Mouse (Mus musculus): ENCODE measurements at regions not wholly inside any gene's neighbourhood (a gene's known extent, or its start where the extent isn't known, plus 50 kb on each side); places are given as distances from the start of the nearest gene placed in this dataset.

DNA sequence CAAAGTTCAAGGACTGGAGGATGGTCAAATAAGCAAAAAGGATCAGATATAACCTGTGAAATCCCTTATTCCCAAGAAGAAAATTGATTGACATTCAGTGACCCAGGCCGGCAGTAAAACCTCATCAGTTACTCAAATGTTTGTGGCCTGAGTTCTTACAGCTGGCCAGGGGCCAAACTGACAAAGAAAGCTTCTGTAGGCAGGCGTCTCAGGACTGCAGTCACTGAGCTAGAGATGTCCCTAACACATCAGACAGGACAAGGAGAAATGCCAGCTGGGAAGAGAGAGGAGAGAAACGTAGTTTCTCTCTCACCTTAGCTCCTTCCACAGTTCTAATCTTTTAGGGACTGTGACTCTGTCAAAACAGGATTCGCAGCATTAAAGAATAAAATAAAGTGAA lies 229.9 kb upstream of the Sema3d start:
- Histone ChIP-seq H3K36me3 (ENCODE audit: control insufficient read depth, insufficient read depth, low read length, poor library complexity, severe bottlenecking) (no peaks in the 10 kb centered on the region), H3K27me3 (ENCODE audit: control insufficient read depth, insufficient read depth, low read length, poor library complexity, severe bottlenecking) (no peaks in the 10 kb centered on the region)
- no peak for DNase-seq (ENCODE audit: low read depth, low spot score)

DNA sequence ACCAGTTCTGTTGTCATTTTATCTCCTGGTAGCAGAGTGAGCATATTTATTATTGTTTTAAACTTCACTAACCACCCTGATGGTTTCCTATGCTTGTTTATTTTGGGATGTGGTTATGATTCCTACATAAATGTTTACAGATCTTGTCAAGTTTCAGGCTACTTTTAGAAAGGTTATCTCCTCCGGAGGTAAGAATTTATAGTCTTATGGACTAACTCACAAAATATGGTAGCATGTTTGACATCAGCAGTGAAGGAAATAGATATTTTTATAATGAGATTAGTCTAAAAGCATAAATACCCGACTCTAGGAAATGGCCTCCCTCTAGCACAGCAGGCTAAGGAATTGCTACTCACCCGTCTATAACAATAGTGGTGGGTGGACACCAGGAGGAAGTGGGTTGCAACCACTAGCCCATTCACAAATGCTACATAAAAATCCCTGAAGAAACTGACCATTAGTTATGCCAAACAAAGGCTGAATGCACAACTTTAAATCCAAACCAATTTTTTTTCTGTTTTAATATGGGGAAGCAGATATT lies 228.6 kb upstream of the Sema3d start:
- no peak for DNase-seq (ENCODE audit: low read depth, low spot score)
- no peaks in the 10 kb centered on the region for H3K27me3 ChIP-seq (ENCODE audit: control insufficient read depth, insufficient read depth, low read length, poor library complexity, severe bottlenecking)
- no peaks in the 10 kb centered on the region for H3K36me3 ChIP-seq (ENCODE audit: control insufficient read depth, insufficient read depth, low read length, poor library complexity, severe bottlenecking)

DNA sequence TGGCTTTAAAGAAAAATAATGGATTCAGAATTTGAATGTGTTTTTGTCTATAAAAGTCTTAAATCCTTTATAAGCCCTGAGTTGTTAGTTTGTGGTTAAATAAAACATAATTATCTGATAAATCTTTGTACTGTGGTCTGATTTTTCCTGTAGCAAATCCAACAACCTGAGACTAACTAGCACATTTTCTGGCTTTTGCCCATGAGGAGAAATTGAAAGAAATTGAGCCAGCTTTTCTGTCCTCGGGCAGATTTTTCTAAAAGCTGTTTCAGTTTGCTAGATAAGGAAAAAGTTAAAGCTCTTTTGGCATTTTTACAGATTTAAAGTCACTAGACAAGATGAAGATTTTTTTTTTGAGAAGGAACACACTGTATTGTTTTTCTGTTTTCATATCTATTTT lies 191.5 kb upstream of the Sema3d start:
- DNase-seq (ENCODE audit: low read depth, low spot score): no peak
- H3K36me3 ChIP-seq (ENCODE audit: control insufficient read depth, insufficient read depth, low read length, poor library complexity, severe bottlenecking): no peaks in the 10 kb centered on the region
- no peaks in the 10 kb centered on the region for H3K27me3 ChIP-seq (ENCODE audit: control insufficient read depth, insufficient read depth, low read length, poor library complexity, severe bottlenecking)

DNA sequence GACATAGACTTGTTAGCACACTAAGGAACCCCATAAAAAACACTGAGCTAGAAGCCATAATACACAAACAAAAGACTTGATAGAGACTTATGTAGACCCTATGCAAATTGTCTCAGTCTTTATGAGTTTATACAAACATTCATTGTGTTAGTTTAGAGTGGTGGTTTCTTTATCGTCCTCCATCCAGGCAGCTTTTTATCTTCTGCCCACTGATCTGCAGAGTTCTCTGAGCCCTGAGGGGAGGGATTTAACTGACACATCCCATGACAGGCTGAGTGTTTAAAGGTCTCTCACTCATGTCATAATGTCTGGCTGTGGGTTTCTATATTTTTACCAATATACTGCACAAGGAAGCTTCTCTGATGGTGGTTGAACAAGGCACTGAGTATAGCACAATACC lies 175.7 kb upstream of the Sema3d start:
- H3K36me3 ChIP-seq (ENCODE audit: control insufficient read depth, insufficient read depth, low read length, poor library complexity, severe bottlenecking): no peaks in the 10 kb centered on the region
- no peak for DNase-seq (ENCODE audit: low read depth, low spot score)
- no peaks in the 10 kb centered on the region for H3K27me3 ChIP-seq (ENCODE audit: control insufficient read depth, insufficient read depth, low read length, poor library complexity, severe bottlenecking)

DNA sequence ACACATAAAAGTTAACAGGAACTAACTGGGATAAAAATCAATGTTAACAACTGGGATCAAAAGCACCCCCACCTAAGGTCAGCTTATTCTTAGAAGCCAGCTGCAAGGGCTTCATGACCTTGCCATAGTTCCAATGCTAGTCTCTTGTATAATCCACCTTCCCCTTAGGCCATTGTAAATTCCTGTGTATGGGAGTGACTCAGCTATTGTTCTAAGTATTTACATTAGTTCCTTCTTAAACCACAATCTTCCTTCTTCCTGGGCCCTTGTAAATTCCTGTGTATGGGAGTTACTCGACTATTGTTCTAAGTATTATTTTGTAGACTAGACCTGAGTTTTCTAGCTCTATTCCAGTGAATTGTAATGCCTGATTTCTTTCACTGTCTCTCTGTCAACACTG lies 173.6 kb upstream of the Sema3d start:
- Histone ChIP-seq H3K36me3 (ENCODE audit: control insufficient read depth, insufficient read depth, low read length, poor library complexity, severe bottlenecking) (no peaks in the 10 kb centered on the region), H3K27me3 (ENCODE audit: control insufficient read depth, insufficient read depth, low read length, poor library complexity, severe bottlenecking) (no peaks in the 10 kb centered on the region)
- DNase-seq (ENCODE audit: low read depth, low spot score): no peak

DNA sequence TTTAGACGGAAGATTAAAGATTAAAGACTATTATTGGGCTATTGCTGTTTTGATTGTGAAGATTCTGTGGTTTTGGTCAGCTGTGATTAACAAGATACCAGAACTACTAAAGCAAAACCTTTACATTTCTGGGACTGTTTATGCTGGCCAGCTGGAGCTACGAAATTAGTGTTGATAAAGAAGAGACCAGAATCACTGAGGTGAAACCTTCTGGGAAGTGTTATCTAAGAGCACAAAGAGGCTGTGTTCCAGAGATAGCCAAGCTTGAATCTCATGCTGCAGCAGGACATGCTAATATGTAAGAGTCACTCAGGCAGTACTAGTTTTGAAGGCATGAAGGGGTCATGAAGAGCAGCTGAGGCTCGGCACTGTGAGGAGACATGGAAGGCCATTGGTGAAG lies 169.7 kb upstream of the Sema3d start:
- DNase-seq (ENCODE audit: low read depth, low spot score): no peak
- Histone ChIP-seq H3K27me3 (ENCODE audit: control insufficient read depth, insufficient read depth, low read length, poor library complexity, severe bottlenecking) (no peaks in the 10 kb centered on the region), H3K36me3 (ENCODE audit: control insufficient read depth, insufficient read depth, low read length, poor library complexity, severe bottlenecking) (no peaks in the 10 kb centered on the region)

DNA sequence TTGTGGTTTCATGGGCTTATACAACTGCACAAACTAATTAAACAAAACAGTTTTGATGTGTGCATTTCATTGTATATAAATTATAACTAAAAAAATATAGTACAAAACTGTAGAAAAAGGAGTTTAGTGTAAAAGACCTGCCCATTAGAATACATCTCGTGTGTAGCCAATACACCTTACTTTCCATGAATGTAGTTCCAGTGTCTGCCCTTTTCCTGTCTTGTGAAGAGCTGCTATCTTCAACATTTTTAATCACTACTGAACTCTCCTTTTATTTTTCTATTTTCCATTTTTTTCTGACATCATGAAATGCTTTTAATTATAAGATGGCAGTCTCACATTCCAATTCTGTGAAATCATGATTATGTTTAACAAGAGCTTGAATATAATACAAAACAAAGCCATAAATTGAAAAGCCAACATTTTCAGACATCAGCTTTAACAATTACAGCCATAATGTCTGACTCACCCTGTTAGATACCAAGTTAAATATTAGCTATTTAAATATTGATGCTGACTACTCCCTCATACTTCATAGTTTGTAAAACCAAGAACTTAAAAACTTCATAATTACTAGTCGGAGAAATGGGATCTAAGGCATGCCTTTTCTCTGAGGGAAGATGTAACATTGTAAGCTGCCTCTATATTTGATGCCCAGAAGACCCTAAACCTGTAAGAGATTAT lies 163.6 kb upstream of the Sema3d start:
- Histone ChIP-seq H3K36me3 (ENCODE audit: control insufficient read depth, insufficient read depth, low read length, poor library complexity, severe bottlenecking) (no peaks in the 10 kb centered on the region), H3K27me3 (ENCODE audit: control insufficient read depth, insufficient read depth, low read length, poor library complexity, severe bottlenecking) (no peaks in the 10 kb centered on the region)
- no peak for DNase-seq (ENCODE audit: low read depth, low spot score)

DNA sequence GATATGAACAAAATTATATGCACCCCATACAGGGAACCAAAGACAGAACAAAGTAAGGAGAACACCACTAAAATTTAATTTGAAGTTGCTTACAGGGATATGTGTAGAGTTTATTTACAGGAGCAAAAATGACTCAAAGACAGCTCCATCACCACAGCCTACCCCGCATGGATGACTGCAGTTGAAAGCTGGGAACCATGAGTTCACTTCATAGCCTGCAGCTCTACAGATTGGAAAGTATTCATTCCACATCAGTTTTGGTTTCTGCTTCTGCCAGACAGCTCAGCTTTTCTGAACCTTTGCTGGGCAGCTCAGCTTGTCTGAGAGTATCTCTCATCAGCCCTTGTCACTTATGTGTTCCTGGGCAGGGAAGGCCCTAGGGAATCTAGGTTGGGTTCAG lies 160.6 kb upstream of the Sema3d start:
- Histone ChIP-seq H3K36me3 (ENCODE audit: control insufficient read depth, insufficient read depth, low read length, poor library complexity, severe bottlenecking) (no peaks in the 10 kb centered on the region), H3K27me3 (ENCODE audit: control insufficient read depth, insufficient read depth, low read length, poor library complexity, severe bottlenecking) (no peaks in the 10 kb centered on the region)
- DNase-seq (ENCODE audit: low read depth, low spot score): no peak

DNA sequence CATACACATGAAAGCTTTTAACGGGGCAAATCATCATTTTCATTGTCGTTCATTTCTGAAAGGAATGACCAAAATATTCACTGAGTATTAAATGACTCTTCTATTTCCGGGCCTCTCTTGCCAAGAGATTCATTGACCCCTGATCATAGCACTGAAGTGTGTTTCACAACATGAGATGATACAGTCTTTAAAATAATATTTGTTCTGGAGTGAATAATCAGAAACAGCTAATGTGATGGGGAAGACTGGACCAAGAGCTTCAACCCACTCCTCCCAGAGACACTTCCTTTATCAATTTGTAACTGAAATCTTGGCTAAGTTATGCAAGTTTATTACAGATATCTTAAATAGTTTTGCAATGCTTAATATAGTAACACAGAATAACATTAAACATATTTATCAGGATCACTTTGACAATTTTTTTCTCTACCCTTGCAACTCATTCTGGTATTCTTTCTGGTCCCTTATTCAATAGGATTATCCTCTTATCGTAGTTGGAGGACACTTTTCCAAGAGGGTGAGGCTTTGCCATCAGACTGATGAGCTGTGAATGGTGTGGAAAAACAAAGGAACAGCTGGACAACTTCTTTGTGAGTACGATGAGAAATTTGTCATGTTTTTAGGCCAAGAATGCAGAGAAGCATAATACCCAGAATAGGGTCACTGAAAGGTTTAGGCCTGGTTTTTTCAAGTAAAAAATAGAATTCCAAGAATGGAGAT lies 149.6 kb upstream of the Sema3d start:
- no peak for DNase-seq (ENCODE audit: low read depth, low spot score)
- Histone ChIP-seq H3K27me3 (ENCODE audit: control insufficient read depth, insufficient read depth, low read length, poor library complexity, severe bottlenecking) (no peaks in the 10 kb centered on the region), H3K36me3 (ENCODE audit: control insufficient read depth, insufficient read depth, low read length, poor library complexity, severe bottlenecking) (no peaks in the 10 kb centered on the region)

DNA sequence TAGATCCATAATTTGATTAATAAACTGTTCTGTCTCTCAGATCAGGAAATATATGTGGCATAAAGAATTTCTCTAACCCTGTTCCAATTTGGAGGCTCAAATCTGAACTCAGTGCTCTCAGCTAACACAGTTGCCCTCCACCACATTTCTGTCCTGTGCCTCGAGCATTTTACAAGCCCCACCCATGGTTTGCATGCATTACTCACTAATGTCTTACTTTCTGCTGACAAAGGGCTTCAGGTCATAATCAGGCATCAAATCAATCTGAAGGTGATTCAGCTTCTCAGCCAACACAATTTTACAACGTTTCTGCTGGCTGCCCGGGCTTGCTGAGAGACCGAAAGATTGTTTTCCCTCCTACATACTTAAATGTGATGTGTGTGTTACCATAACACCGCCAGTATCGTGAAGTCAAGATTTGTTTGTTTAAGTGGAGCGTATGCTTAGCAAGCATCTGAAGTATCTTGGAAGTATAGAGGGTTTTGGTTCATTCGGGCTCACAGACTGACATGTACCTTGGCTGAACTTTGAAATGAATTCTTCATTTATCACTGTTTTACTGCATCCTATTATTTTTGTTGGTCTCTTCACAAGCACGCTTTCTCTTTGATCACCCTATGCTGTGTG lies 139.9 kb upstream of the Sema3d start:
- Histone ChIP-seq H3K36me3 (ENCODE audit: control insufficient read depth, insufficient read depth, low read length, poor library complexity, severe bottlenecking) (no peaks in the 10 kb centered on the region), H3K27me3 (ENCODE audit: control insufficient read depth, insufficient read depth, low read length, poor library complexity, severe bottlenecking) (no peaks in the 10 kb centered on the region)
- no peak for DNase-seq (ENCODE audit: low read depth, low spot score)

DNA sequence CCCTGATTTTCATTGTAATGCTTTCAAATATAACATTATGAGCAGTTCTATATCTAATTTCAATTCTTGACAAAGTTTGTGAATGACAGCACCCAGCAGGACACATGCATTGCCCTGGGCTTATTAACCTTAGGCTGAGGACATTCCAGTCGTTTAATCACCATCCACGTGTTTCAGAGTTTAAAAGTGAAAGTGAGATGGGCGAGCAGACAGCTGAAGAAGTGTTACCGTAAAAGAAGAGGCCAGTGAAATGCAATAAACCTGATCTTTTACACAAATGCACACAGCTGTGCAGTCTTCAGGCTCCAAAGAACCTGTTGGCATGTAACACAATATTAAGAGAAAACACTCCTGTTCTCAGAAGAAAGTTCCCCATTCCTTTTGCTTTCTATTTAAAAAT lies 89.5 kb upstream of the Sema3d start:
- no peak for DNase-seq (ENCODE audit: low read depth, low spot score)
- no peaks in the 10 kb centered on the region for H3K27me3 ChIP-seq (ENCODE audit: control insufficient read depth, insufficient read depth, low read length, poor library complexity, severe bottlenecking)
- H3K36me3 ChIP-seq (ENCODE audit: control insufficient read depth, insufficient read depth, low read length, poor library complexity, severe bottlenecking): no peaks in the 10 kb centered on the region

DNA sequence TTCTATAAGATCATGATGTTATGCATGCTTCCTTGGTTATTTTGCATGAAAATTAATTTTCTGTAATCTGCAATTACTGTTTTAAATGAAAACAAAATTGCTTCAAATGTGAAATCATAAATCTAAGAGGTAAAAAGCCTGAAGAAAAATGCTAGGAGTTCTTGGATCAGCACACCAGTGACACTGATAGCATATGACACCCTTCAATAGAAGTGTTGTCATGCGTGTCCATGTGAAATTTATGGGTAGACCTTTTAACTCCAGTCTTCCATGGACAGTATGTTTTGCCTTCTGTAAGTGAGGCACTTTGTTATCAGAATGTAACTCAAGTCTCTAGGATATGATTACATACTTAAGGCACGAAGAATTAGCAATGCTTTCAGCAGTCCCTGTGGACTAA lies 85.9 kb upstream of the Sema3d start:
- no peak for DNase-seq (ENCODE audit: low read depth, low spot score)
- Histone ChIP-seq H3K36me3 (ENCODE audit: control insufficient read depth, insufficient read depth, low read length, poor library complexity, severe bottlenecking) (no peaks in the 10 kb centered on the region), H3K27me3 (ENCODE audit: control insufficient read depth, insufficient read depth, low read length, poor library complexity, severe bottlenecking) (no peaks in the 10 kb centered on the region)

DNA sequence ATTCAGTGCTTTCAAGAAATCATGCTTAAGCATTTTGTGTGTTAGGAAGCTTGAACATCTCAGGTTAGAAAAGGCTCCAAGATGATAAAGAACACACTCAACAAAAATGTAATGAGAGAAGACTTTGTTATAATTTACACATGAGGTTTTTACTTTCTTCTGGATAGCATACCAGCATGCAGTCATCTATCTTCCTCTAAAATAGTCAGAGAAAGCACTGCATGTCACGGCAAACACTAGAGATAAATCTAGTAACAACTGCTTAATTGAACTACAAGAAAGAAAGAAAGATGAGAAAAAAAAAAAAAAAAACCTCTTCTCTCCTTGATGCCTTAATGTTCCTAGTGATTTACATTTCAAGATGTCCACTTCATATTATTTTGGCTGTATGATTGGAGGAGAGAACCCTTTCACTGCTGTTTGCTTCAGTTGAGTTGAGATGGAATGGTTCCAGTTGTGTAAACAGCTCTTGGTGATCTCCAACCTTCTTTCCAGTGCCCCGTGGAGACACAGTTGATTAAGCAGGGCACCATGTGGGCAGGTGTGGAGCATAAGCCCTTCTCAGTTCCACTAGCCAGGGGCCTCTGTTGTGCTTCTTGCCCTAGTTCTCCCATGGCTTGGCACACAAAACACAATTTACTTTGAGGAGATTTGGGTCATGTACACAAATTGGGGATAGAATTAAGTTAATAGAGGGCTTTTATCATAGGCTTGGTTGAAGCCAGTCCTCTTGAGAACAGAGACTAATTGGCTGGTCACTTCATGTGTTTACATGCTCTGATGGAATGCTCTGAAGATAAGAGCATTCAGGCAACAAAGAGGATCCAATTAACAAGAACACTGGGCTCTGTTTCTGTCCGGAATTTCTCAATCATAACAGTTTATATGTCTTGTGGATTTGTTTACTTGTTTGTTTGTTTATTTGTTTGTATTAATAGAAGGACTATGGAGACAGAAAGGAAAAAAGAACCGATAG lies 81.1 kb upstream of the Sema3d start:
- DNase-seq (ENCODE audit: low read depth, low spot score): no peak
- Histone ChIP-seq H3K27me3 (ENCODE audit: control insufficient read depth, insufficient read depth, low read length, poor library complexity, severe bottlenecking) (no peaks in the 10 kb centered on the region), H3K36me3 (ENCODE audit: control insufficient read depth, insufficient read depth, low read length, poor library complexity, severe bottlenecking) (no peaks in the 10 kb centered on the region)

DNA sequence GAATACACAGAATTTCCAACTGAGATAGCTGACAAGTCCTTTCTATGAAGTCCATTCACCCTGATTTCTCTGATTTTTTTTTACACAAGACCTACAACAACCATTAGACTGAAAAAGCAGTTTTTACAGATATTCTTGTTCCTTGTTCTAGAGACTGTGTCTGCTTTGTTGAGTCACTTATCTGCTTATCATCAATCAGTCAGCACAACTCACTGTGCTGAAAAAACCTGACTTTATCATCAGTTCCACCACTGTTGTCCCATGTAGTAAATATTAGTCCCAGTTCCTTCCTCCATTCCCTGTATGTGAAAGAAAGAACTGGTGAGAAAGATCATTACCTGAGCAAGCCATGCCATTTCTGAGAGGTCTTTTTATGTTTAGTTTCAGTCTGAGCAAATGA lies 73.8 kb upstream of the Sema3d start:
- DNase-seq (ENCODE audit: low read depth, low spot score): no peak
- no peaks in the 10 kb centered on the region; the same call in 1 of the 2 replicates for H3K27me3 ChIP-seq (ENCODE audit: control insufficient read depth, insufficient read depth, low read length, poor library complexity, severe bottlenecking)
- no peaks in the 10 kb centered on the region for H3K36me3 ChIP-seq (ENCODE audit: control insufficient read depth, insufficient read depth, low read length, poor library complexity, severe bottlenecking)
